10 mouse cellular contexts compared by ENCODE assay signal in genomic region chr1:118694436-118694835, GRCm38 (mm10).
DNase-seq lines count a peak whose midpoint lies in the region.
"Had no signal": no experiment of that assay in that cellular context is flagged by ENCODE, and none has a peak within 500 bp of the region (broad histone marks: within the 10 kb centered on the region; RNA-seq: fewer than 3 reads in every experiment).

No protein-coding gene starts in this region.

- peak; percentile 66 for DNase-seq in kidney, adult 18-20 months
- DNase-seq in kidney, adult 9 months = no peak
- peak; percentile 23 to 30 for DNase-seq in right cerebral cortex, postnatal 10 days (ENCODE audit: low spot score in 2 of 2)
- no peak for DNase-seq in right cerebral cortex, adult 2 months (ENCODE audit: low spot score in 2 of 2)
- peak; percentile 83 for DNase-seq in adrenal gland, postnatal 36 days
- DNase-seq in kidney, postnatal 4 days = peak; percentile 28 to 36
- DNase-seq in embryo, embryonic 11 days = no peak
- DNase-seq in left cerebral cortex, adult 8-10 months (ENCODE audit: low spot score in 2 of 2) = no peak
- DNase-seq: heart, adult 11 months; lung, adult 18-20 months had no signal

Comparison
In these comparisons a context has a peak if more than half of its experiments do, and no peak if none do; other contexts are left out.
1. DNase-seq: peak in kidney, adult 18-20 months (single experiment), right cerebral cortex, postnatal 10 days (2 of 2), adrenal gland, postnatal 36 days (2 of 2) and kidney, postnatal 4 days (2 of 2); none in kidney, adult 9 months (single experiment), right cerebral cortex, adult 2 months (0 of 2), embryo, embryonic 11 days (single experiment) and left cerebral cortex, adult 8-10 months (0 of 2).